Mouse (Mus musculus) liver, embryonic 15.5 days (tissue): ENCODE measurements around the gene Tspan1. TPM values are rescaled to one million over a fixed set of nuclear protein-coding genes. Genes with fewer than 3 reads are reported as not detected.

Experiments
- ATAC-seq: fragments of 200-750 bp; cut with Nextera tagmentation; 2 replicates; pipeline ENCODE4 v1.8.0; 2017; ENCODE audit warnings: moderate number of reproducible peaks, mild to moderate bottlenecking, moderate library complexity; ENCODE audit not compliant: insufficient read depth
- H3K27ac ChIP-seq: fragments of 300-500 bp; sonication (generic); replicated peaks from 2 replicates; pipeline ENCODE4 v1.5.1; 2015; ENCODE audit warnings: mild to moderate bottlenecking, inconsistent platforms
- H3K27me3 ChIP-seq: fragments of 300-500 bp; sonication (generic); 2 replicates; pipeline ENCODE4 v1.6.1; 2015; ENCODE audit warnings: mild to moderate bottlenecking, inconsistent platforms
- H3K36me3 ChIP-seq: fragments of 300-500 bp; sonication (generic); replicated peaks from 2 replicates; pipeline ENCODE4 v1.6.1; 2015; ENCODE audit warnings: moderate library complexity, mild to moderate bottlenecking, inconsistent platforms
- H3K4me1 ChIP-seq: fragments of 300-500 bp; sonication (generic); replicated peaks from 2 replicates; pipeline ENCODE4 v1.6.1; 2015; ENCODE audit warnings: inconsistent platforms
- H3K4me2 ChIP-seq: fragments of 300-500 bp; sonication (generic); 2 replicates; pipeline ENCODE4 v1.6.1; 2015; ENCODE audit warnings: moderate library complexity, mild to moderate bottlenecking, inconsistent platforms
- H3K4me3 ChIP-seq: fragments of 300-500 bp; sonication (generic); replicated peaks from 2 replicates; pipeline ENCODE4 v1.5.1; 2015; ENCODE audit warnings: mild to moderate bottlenecking, inconsistent platforms
- H3K9ac ChIP-seq: fragments of 300-500 bp; sonication (generic); 2 replicates; pipeline ENCODE4 v1.6.1; 2015; ENCODE audit warnings: moderate library complexity, mild to moderate bottlenecking, inconsistent platforms
- H3K9me3 ChIP-seq: fragments of 300-500 bp; sonication (generic); replicated peaks from 2 replicates; pipeline ENCODE4 v1.6.1; 2016; ENCODE audit warnings: inconsistent platforms
- WGBS: fragments of 180-500 bp; shearing (Covaris S2); methylation state at CpG from one replicate; pipeline ENCODE4 v1.1.7; 2015; ENCODE audit warnings: mixed read lengths; ENCODE audit not compliant: insufficient replicate concordance; 5-methylcytosine and 5-hydroxymethylcytosine counted together
- polyA plus RNA-seq: library from polyadenylated mRNA; unstranded; fragments of >200 nt; fragmentation: Nextera tagmentation; extraction: Ambion mirVana; gene quantifications from 2 replicates; pipeline ENCODE4 v1.2.1, GENCODE M21; 2015

Tspan1 gene
- polyA plus RNA-seq, 1 experiment from 2014 or later: not detected

DNA sequence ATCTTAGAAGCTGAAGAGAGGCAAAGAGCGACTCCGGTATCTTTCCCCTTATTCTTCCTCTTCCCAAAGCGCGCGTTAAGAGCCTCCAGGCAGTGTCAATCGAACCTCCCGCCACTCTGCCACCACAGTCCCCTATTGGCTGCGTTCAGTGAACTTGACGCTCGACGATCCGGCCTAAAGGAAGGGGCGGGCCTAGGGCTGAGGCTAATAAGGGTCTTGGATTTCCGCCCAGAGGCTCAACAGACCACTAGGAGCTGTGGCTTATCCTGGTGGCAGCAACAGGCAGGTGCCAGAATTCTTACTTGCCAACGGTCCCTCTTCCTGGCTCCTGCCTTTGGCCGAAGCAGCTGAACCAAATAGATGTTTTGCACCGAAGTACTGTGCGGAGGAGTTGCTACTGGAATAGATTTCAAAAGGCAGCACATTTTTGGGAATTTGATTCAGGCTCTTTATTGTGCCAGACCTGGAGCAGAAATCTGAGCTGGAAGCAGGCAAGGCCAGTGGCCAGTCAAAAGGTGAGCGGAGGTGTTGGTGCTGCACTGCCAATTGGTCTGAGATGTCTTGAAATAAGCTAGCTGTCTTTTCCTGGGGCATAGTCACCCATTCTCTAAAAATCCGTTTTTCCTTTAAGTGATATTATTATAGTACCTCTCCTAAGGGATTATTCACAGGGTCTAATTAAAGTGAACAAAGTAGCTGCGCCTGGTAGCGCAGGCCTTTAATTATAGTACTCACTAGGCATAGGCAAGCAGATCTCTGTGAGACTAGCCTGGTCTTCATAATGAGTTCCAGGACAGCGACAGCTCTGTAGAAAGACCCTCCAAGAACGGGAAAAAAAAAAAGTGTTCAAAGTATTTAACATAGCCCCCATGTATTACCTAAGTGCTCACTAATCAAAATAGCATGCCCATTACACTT, 43.5 kb downstream of the Tspan1 start, which contains the start of the genes Rad54l and Pomgnt1:
TSS of gene Rad54l (minus strand) at position 89 of the 918 bp plus-strand sequence.
TSS of gene Pomgnt1 (plus strand) at position 239 of the 918 bp plus-strand sequence.
- Histone ChIP-seq H3K36me3 (peaks cover 16% of the 10 kb centered on the region), H3K4me3 (peak within 1 kb of the TSS; percentile 77), H3K27ac (peak within 1 kb of the TSS; percentile 83), H3K9me3 (no peaks in the 10 kb centered on the region), H3K4me2 (peak within 1 kb of the TSS; percentile 83), H3K9ac (peak within 1 kb of the TSS; percentile 74), H3K4me1 (peaks cover 45% of the 10 kb centered on the region), H3K27me3 (no peaks in the 10 kb centered on the region)
- ATAC-seq: peak; percentile 95
- WGBS: 4% methylated on average over 24 of the region's 24 CpGs

DNA sequence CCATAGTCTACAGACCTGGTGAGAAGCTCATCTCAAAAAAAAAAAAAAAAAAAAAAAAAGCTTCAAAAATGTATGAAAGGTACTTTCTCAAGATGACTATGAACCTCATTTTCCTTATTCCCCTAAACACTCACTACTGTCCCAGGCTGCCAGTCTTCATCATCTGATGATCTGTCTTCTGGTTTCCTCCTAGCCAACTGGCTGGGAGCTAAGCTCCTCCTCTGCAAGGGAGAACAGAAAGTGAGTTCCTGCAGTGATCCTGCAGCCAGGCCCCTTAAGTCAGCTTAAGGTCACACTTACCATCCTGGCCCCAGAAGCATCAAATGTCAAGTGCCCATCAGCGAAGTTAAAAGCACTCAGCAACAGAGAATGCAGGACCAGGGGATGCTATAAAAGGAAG, 44.6 kb downstream of the Tspan1 start:
- Histone ChIP-seq H3K27me3 (no peaks in the 10 kb centered on the region), H3K4me1 (peaks cover 45% of the 10 kb centered on the region), H3K36me3 (peaks cover 17% of the 10 kb centered on the region), H3K9ac (peak overlapping the region; percentile 74), H3K27ac (peak overlapping the region; percentile 83), H3K9me3 (no peaks in the 10 kb centered on the region), H3K4me3 (peak overlapping the region; percentile 77), H3K4me2 (peak overlapping the region; percentile 83)
- 5% methylated on average over 1 of the region's 1 CpGs for WGBS
- ATAC-seq: 0 out of 2 replicates have a peak, but pooled peaks have one; percentile 29

Other genes starting within 250 kb of the Tspan1 start
- not detected in 2 replicates for gene Dmbx1, start 227.7 kb downstream of the Tspan1 start, polyA plus RNA-seq
- 10.0 and 12.7 TPM in 2 replicates for gene Faah, start 149.7 kb downstream of the Tspan1 start, polyA plus RNA-seq
- gene Nsun4, start 113.7 kb downstream of the Tspan1 start, polyA plus RNA-seq: 9.0 and 9.8 TPM in 2 replicates
- gene Uqcrh, start 92.5 kb downstream of the Tspan1 start, polyA plus RNA-seq: 303 and 305 TPM in 2 replicates
- 25.5 and 27.6 TPM in 2 replicates for gene Lrrc41, start 92.3 kb downstream of the Tspan1 start, polyA plus RNA-seq
- gene Rad54l, start 43.9 kb downstream of the Tspan1 start, polyA plus RNA-seq: 26.0 and 26.8 TPM in 2 replicates
- 11.5 and 12.4 TPM in 2 replicates for gene Pomgnt1, start 43.8 kb downstream of the Tspan1 start, polyA plus RNA-seq
- 0.16 and 0.32 TPM in 2 replicates for gene Lurap1, start 16.3 kb downstream of the Tspan1 start, polyA plus RNA-seq
- gene 1700042G07Rik, start 5.8 kb upstream of the Tspan1 start, polyA plus RNA-seq: not detected in 2 replicates
- gene Gm49337, start 5.8 kb upstream of the Tspan1 start, polyA plus RNA-seq: not detected in 2 replicates
- 0.51 and 0.63 TPM in 2 replicates for gene Pik3r3, start 54.0 kb upstream of the Tspan1 start, polyA plus RNA-seq